Mouse (Mus musculus) CH12.LX (cell line): ENCODE measurements around the gene Rap1gap. TPM values are rescaled to one million over a fixed set of nuclear protein-coding genes. Genes with fewer than 3 reads are reported as not detected.

Experiments
- DNase-seq: peaks from one replicate; pipeline ENCODE4 v3.0.0-alpha.2; 2013; ENCODE audit errors: extremely low read depth
- H3K27ac ChIP-seq: 2 replicates; pipeline ENCODE4 v1.5.1; 2012; ENCODE audit warnings: low read depth, mild to moderate bottlenecking, control low read depth, moderate library complexity; ENCODE audit not compliant: insufficient read depth
- H3K27me3 ChIP-seq: replicated peaks from 2 replicates; pipeline ENCODE3; 2012; ENCODE audit warnings: inconsistent platforms
- H3K36me3 ChIP-seq, 2 experiments: replicated peaks in 1 of 2; 2 replicates each; pipeline versions ENCODE3 to v1.6.1; 2012; ENCODE audit warnings: inconsistent platforms in 1 of 2, low read length in 1 of 2, mild to moderate bottlenecking in 1 of 2, mixed read lengths in 1 of 2, moderate library complexity in 1 of 2; ENCODE audit not compliant: control insufficient read depth in 1 of 2, insufficient read depth in 1 of 2
- H3K4me1 ChIP-seq, 2 experiments: 2 replicates each; pipeline ENCODE4 v1.6.1; 2012; ENCODE audit warnings: inconsistent platforms in 1 of 2, moderate library complexity in 1 of 2; ENCODE audit not compliant: insufficient read depth in 2 of 2, control insufficient read depth in 1 of 2
- H3K4me2 ChIP-seq: 2 replicates; pipeline ENCODE4 v1.6.1; 2012; ENCODE audit warnings: low read depth, mild to moderate bottlenecking, control low read depth; ENCODE audit not compliant: poor library complexity, insufficient read depth, severe bottlenecking
- H3K4me3 ChIP-seq, 3 experiments: fragments of 150-350 bp in 1 of 3; sonication (generic) in 1 of 3; replicated peaks in 1 of 3; 2 replicates each; pipeline versions ENCODE3 to v1.5.1; 2011 to 2012; ENCODE audit warnings: low read depth in 2 of 3, low read length in 2 of 3, mild to moderate bottlenecking in 2 of 3, moderate library complexity in 2 of 3, control low read depth in 1 of 3, improper control_type of control experiment in 1 of 3, inconsistent platforms in 1 of 3, mixed read lengths in 1 of 3; ENCODE audit not compliant: poor library complexity in 1 of 3
- H3K79me2 ChIP-seq: replicated peaks from 2 replicates; pipeline ENCODE4 v1.6.1; 2012; ENCODE audit warnings: mild to moderate bottlenecking, moderate library complexity; ENCODE audit not compliant: control insufficient read depth, poor library complexity, insufficient read depth, severe bottlenecking; ENCODE audit errors: extremely low read depth
- H3K9ac ChIP-seq: 2 replicates; pipeline ENCODE4 v1.6.1; 2012; ENCODE audit warnings: low read depth, mild to moderate bottlenecking, control low read depth, moderate library complexity; ENCODE audit not compliant: insufficient read depth
- H3K9me3 ChIP-seq: replicated peaks from 2 replicates; pipeline ENCODE3; 2012; ENCODE audit warnings: low read length, inconsistent platforms, mixed read lengths
- CHD1 ChIP-seq: IDR thresholded peaks from 2 replicates; pipeline ENCODE4 v1.6.1; 2012; ENCODE audit warnings: low read depth, low read length, improper control_type of control experiment, inconsistent platforms
- CHD2 ChIP-seq: IDR thresholded peaks from 2 replicates; pipeline ENCODE4 v1.6.1; 2011; ENCODE audit warnings: low read length, improper control_type of control experiment
- CTCF ChIP-seq, 2 experiments: IDR thresholded peaks in 1 of 2; conservative IDR thresholded peaks in 1 of 2; 2 replicates each; pipeline ENCODE4 v1.5.1; 2011 to 2012; ENCODE audit warnings: low read depth in 2 of 2, low read length in 2 of 2, improper control_type of control experiment in 1 of 2, inconsistent platforms in 1 of 2, mild to moderate bottlenecking in 1 of 2, moderate library complexity in 1 of 2
- E2F4 ChIP-seq: IDR thresholded peaks from 2 replicates; pipeline ENCODE4 v1.6.1; 2011; ENCODE audit warnings: low read depth, low read length, improper control_type of control experiment; ENCODE audit not compliant: insufficient replicate concordance
- ELF1 ChIP-seq: IDR thresholded peaks from 2 replicates; pipeline ENCODE4 v1.6.1; 2014; ENCODE audit warnings: low read depth, mild to moderate bottlenecking, inconsistent platforms, low read length, improper control_type of control experiment
- EP300 ChIP-seq: IDR thresholded peaks from 2 replicates; pipeline ENCODE4 v1.6.1; 2011; ENCODE audit warnings: low read length, improper control_type of control experiment
- IRF4 ChIP-seq: IDR thresholded peaks from 2 replicates; pipeline ENCODE4 v1.6.1; 2014; ENCODE audit warnings: low read depth, mild to moderate bottlenecking, inconsistent platforms, low read length, improper control_type of control experiment
- JUN ChIP-seq: IDR thresholded peaks from 2 replicates; pipeline ENCODE4 v1.6.1; 2011; ENCODE audit warnings: low read depth, mild to moderate bottlenecking, low read length, improper control_type of control experiment, moderate library complexity; ENCODE audit not compliant: insufficient read depth
- JUND ChIP-seq: conservative IDR thresholded peaks from 2 replicates; pipeline ENCODE4 v1.6.1; 2011; ENCODE audit warnings: low read depth, low read length, improper control_type of control experiment
- KAT2A ChIP-seq: IDR thresholded peaks from 2 replicates; pipeline ENCODE4 v1.6.1; 2012; ENCODE audit warnings: low read length, improper control_type of control experiment, inconsistent platforms; ENCODE audit not compliant: insufficient replicate concordance
- MEF2A ChIP-seq: IDR thresholded peaks from 2 replicates; pipeline ENCODE4 v1.6.1; 2014; ENCODE audit warnings: low read depth, mild to moderate bottlenecking, inconsistent platforms, low read length, improper control_type of control experiment, borderline replicate concordance
- MXI1 ChIP-seq: IDR thresholded peaks from 2 replicates; pipeline ENCODE4 v1.6.1; 2011; ENCODE audit warnings: mild to moderate bottlenecking, low read depth, low read length, improper control_type of control experiment
- MYC ChIP-seq: IDR thresholded peaks from 2 replicates; pipeline ENCODE4 v1.6.1; 2011; ENCODE audit warnings: low read depth, mild to moderate bottlenecking, improper control_type of control experiment, low read length
- POLR2A ChIP-seq: IDR thresholded peaks from 2 replicates; pipeline ENCODE4 v1.6.1; 2011; ENCODE audit warnings: low read depth, mild to moderate bottlenecking, improper control_type of control experiment, low read length
- POLR2AphosphoS2 ChIP-seq: IDR thresholded peaks from 2 replicates; pipeline ENCODE4 v1.6.1; 2011; ENCODE audit warnings: low read depth, low read length, improper control_type of control experiment
- RAD21 ChIP-seq: IDR thresholded peaks from 2 replicates; pipeline ENCODE4 v1.6.1; 2011; ENCODE audit warnings: low read depth, mild to moderate bottlenecking, low read length, improper control_type of control experiment, moderate library complexity
- SIN3A ChIP-seq: IDR thresholded peaks from 2 replicates; pipeline ENCODE4 v1.6.1; 2012; ENCODE audit warnings: low read length, improper control_type of control experiment, inconsistent platforms
- SMC3 ChIP-seq: IDR thresholded peaks from 2 replicates; pipeline ENCODE4 v1.6.1; 2011; ENCODE audit warnings: low read depth, low read length, improper control_type of control experiment
- TCF12 ChIP-seq: IDR thresholded peaks from 2 replicates; pipeline ENCODE4 v1.6.1; 2014; ENCODE audit warnings: low read depth, mild to moderate bottlenecking, inconsistent platforms, low read length, improper control_type of control experiment
- USF2 ChIP-seq: conservative IDR thresholded peaks from 2 replicates; pipeline ENCODE4 v1.6.1; 2011; ENCODE audit warnings: low read depth, low read length, improper control_type of control experiment
- ZC3H11A ChIP-seq: IDR thresholded peaks from 2 replicates; pipeline ENCODE4 v1.6.1; 2012; ENCODE audit warnings: low read depth, mild to moderate bottlenecking, inconsistent platforms, low read length, improper control_type of control experiment
- ZKSCAN1 ChIP-seq: IDR thresholded peaks from 2 replicates; pipeline ENCODE4 v1.6.1; 2012; ENCODE audit warnings: low read depth, inconsistent platforms, low read length, improper control_type of control experiment, borderline replicate concordance
- ZNF384 ChIP-seq: IDR thresholded peaks from 2 replicates; pipeline ENCODE4 v1.6.1; 2012; ENCODE audit warnings: low read depth, low read length, improper control_type of control experiment, inconsistent platforms
- dilution Hi-C: fragments of 300-500 bp; cut with MboI; formaldehyde crosslinking; loops from 2 replicates; pipeline ENCODE4 v1.14.3; 2020; ENCODE audit warnings: low sequenced_read_pairs; ENCODE audit not compliant: extremely low pct_unique_long_range_greater_than_20kb, extremely low pct_ligation_motif_present
- in situ Hi-C: fragments of 300-500 bp; cut with MboI; formaldehyde crosslinking; loops from 3 replicates; pipeline ENCODE4 v1.14.3; 2019; ENCODE audit warnings: low sequenced_read_pairs, low pct_ligation_motif_present, low pct_unique_long_range_greater_than_20kb, mixed read lengths
- polyA plus RNA-seq: library from polyadenylated mRNA; unstranded; fragments of >175 nt; gene quantifications from 2 replicates; pipeline ENCODE4 v1.2.1, GENCODE M21; 2012; ENCODE audit warnings: low read depth; ENCODE audit not compliant: insufficient read length
- total RNA-seq, 2 experiments: library from RNA; depleted of rRNA; stranded (reverse); fragments of 300-350 nt in 1 of 2; fragments of >200 nt in 1 of 2; gene quantifications; 2 replicates each; pipeline ENCODE4 v1.2.3; 2012 to 2014

The Rap1gap gene
- total and polyA plus RNA-seq, 3 experiments: 3.0 to 11.1 (median 5.8) TPM

- Histone ChIP-seq H3K79me2 (no peaks in the 10 kb centered on the region), H3K27ac (no peak overlapping the region), H3K9ac (no peak overlapping the region), H3K4me1 (no peaks in the 10 kb centered on the region), H3K9me3 (no peaks in the 10 kb centered on the region), H3K27me3 (no peaks in the 10 kb centered on the region), H3K36me3 (peaks cover 58 to 89% of the 10 kb centered on the region in 2 experiments), H3K4me2 (no peak overlapping the region), H3K4me3 (no peak overlapping the region)
- dilution Hi-C loops (no loop called here), in situ Hi-C loops (no loop called here)
- no peak for DNase-seq
- no peak for TF ChIP-seq MYC
- TF ChIP-seq SIN3A: no peak
- TF ChIP-seq CHD2: no peak
- no peak for TF ChIP-seq ZNF384
- TF ChIP-seq KAT2A: no peak
- TF ChIP-seq TCF12: no peak
- TF ChIP-seq ELF1: no peak
- TF ChIP-seq E2F4: no peak
- TF ChIP-seq USF2: no peak
- TF ChIP-seq CHD1: no peak
- no peak for TF ChIP-seq JUN
- TF ChIP-seq RAD21: no peak
- no peak for TF ChIP-seq JUND
- TF ChIP-seq POLR2A: no peak
- no peak for TF ChIP-seq MXI1
- no peak for TF ChIP-seq ZKSCAN1
- no peak for TF ChIP-seq POLR2AphosphoS2
- no peak for TF ChIP-seq CTCF (conservative IDR thresholded peaks at IDR 0.05 in 1 of 2, IDR thresholded peaks at IDR 0.05 in 1 of 2; ENCODE audit: low read depth in 2 of 2, low read length in 2 of 2)
Measured at GRCm38 (mm10) chr4:137627476-137628235, 36.9 kb upstream of the Rap1gap start.

- dilution Hi-C loops: no loop called here
- H3K36me3 ChIP-seq: peaks cover 58 to 89% of the 10 kb centered on the region in 2 experiments
- no peak for DNase-seq
- H3K9ac ChIP-seq: no peak overlapping the region
- H3K4me1 ChIP-seq: no peaks in the 10 kb centered on the region
- no peak overlapping the region for H3K4me3 ChIP-seq
- no peaks in the 10 kb centered on the region for H3K27me3 ChIP-seq
- no peak overlapping the region for H3K4me2 ChIP-seq
- TF ChIP-seq MEF2A (no peak), CTCF (conservative IDR thresholded peaks at IDR 0.05 in 1 of 2, IDR thresholded peaks at IDR 0.05 in 1 of 2; ENCODE audit: low read depth in 2 of 2, low read length in 2 of 2) (no peak), KAT2A (no peak), ZC3H11A (no peak), JUND (no peak), EP300 (no peak), RAD21 (no peak), POLR2A (no peak), SIN3A (no peak), MXI1 (no peak), SMC3 (no peak), MYC (no peak), ELF1 (no peak), ZKSCAN1 (no peak), IRF4 (no peak), CHD2 (no peak)
- TF ChIP-seq, all 38 proteins: peak for 0
- in situ Hi-C loops: no loop called here
- H3K9me3 ChIP-seq: no peaks in the 10 kb centered on the region
- H3K79me2 ChIP-seq: no peaks in the 10 kb centered on the region
- H3K27ac ChIP-seq: no peak overlapping the region
Measured at GRCm38 (mm10) chr4:137628400-137628799, 36.1 kb upstream of the Rap1gap start.
